Mouse (Mus musculus) megakaryocyte, embryonic 14.5 days (primary cell): ENCODE measurements at regions not wholly inside any gene's neighbourhood (a gene's known extent, or its start where the extent isn't known, plus 50 kb on each side); places are given as distances from the start of the nearest gene placed in this dataset.
"Not testable (repeated sequence)": the region's sequence is repeated elsewhere in the genome, so short reads cannot be mapped to it uniquely, and the experiment has no call there.

Source experiments
- H3K27me3 ChIP-seq: replicated peaks from 2 replicates; pipeline ENCODE3; 2012; ENCODE audit warnings: inconsistent platforms
- H3K36me3 ChIP-seq: replicated peaks from 2 replicates; pipeline ENCODE3; 2012; ENCODE audit warnings: low read length, inconsistent platforms, mixed read lengths
- H3K4me1 ChIP-seq: 2 replicates; pipeline ENCODE4 v1.6.1; 2012; ENCODE audit warnings: inconsistent platforms
- H3K4me3 ChIP-seq: replicated peaks from 2 replicates; pipeline ENCODE3; 2012; ENCODE audit warnings: moderate library complexity, mild to moderate bottlenecking, inconsistent platforms
- H3K9me3 ChIP-seq: 2 replicates; pipeline ENCODE4 v1.6.1; 2012; ENCODE audit warnings: inconsistent platforms
- FLI1 ChIP-seq: IDR thresholded peaks from 2 replicates; pipeline ENCODE4 v1.6.1; 2012; ENCODE audit warnings: low read length, inconsistent platforms, mixed read lengths
- GATA1 ChIP-seq: IDR thresholded peaks from 3 replicates; pipeline ENCODE4 v1.6.1; 2012; ENCODE audit warnings: mixed read lengths, low read length, inconsistent platforms, borderline replicate concordance

DNA sequence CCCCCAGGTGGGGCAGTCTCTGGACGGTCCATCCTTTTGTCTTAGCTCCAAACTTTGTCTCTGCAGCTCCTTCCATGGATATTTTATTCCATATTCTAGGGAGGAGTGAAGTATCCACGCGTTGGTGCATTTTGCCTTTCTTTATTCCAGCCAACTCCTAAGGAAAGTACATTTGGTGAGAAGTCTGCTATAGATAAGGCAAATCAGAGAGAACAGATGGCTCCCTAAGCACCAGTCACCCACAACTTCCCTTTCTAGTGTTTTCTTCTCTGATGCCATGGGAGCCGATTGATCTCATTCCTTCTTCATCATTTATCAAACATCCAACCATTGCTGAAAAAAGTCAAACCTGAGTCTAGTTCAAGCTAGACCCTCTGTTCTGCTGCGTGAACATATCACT lies 391.4 kb downstream of the Car8 start:
- Histone ChIP-seq H3K9me3 (no peaks in the 10 kb centered on the region), H3K4me1 (peaks cover 15% of the 10 kb centered on the region), H3K36me3 (no peaks in the 10 kb centered on the region), H3K27me3 (no peaks in the 10 kb centered on the region), H3K4me3 (no peak overlapping the region)
- TF ChIP-seq FLI1 (no peak), GATA1 (no peak)

DNA sequence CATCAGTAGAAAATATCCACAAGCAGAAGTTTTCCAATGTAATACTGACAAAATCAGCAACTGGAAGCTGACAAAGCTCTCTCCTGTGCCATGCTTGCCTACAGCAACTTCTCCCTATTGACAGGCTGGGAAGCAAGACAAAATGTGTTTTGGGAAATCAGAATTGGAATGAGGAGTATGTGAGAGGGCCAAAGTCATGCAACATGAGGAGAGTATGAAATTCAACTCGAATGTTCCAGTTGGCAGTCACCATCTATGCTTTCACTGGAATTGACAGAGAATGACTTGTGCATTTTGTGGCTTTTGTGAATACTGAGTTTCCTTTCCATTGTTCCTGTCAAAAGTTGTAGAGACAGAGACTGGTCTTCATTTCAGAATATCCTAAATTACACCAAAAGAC lies 409.7 kb downstream of the Car8 start:
- no peaks in the 10 kb centered on the region for H3K36me3 ChIP-seq
- no peaks in the 10 kb centered on the region for H3K9me3 ChIP-seq
- H3K4me3 ChIP-seq: no peak overlapping the region
- no peaks in the 10 kb centered on the region for H3K27me3 ChIP-seq
- no peak for TF ChIP-seq FLI1
- no peak for TF ChIP-seq GATA1
- peaks cover 14% of the 10 kb centered on the region for H3K4me1 ChIP-seq

- H3K27me3 ChIP-seq: no peaks in the 10 kb centered on the region
- H3K4me3 ChIP-seq: no peak overlapping the region
- no peak for TF ChIP-seq GATA1
- no peak for TF ChIP-seq FLI1
- no peaks in the 10 kb centered on the region for H3K36me3 ChIP-seq
- H3K9me3 ChIP-seq: no peaks in the 10 kb centered on the region
- peaks cover 9% of the 10 kb centered on the region for H3K4me1 ChIP-seq
Observed at GRCm38 (mm10) chr4:7819847-7820246, 419.0 kb downstream of the Car8 start.

DNA sequence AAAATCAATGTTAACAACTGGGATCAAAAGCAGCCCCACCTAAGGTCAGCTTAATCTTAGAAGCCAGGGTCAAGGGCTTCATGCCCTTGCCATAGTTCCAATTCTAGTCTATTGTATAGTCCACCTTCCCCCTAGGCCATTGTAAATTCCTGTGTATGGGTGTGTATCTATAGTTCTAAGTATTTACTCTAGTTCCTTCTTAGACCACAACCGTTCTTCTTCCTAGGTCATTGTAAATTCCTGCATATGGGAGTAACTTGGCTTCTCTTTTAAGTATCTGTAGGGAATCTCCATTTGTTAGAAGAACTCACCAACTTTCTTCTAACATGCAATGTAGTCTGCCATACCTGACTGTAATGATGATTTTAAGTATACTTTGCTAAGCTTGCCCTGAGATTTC lies 461.1 kb downstream of the Car8 start:
- not testable (repeated sequence) for H3K27me3 ChIP-seq, H3K4me3 ChIP-seq, H3K4me1 ChIP-seq, H3K36me3 ChIP-seq
- peaks cover 14% of the 10 kb centered on the region for H3K9me3 ChIP-seq

DNA sequence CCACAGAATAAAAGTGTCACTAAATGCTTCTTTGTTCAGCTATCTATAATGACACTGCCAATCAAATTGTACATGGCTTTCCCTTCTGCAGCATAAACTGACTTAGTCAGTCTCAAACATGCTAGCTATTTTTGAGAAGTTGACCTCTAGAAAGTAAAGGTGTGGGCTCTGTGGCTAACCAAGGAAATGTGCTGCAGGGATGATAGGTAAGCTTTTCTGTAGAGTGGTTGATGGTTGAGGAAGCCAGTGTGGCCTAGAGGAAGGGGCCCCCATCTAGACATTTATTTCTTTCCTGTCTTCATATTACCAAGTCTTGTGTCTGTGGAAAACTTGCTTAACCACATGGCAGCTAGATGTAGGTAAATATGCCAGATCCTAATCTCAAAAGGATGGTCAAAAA lies 483.4 kb downstream of the Car8 start:
- H3K4me1 ChIP-seq: peaks cover 35% of the 10 kb centered on the region
- H3K27me3 ChIP-seq: no peaks in the 10 kb centered on the region
- H3K36me3 ChIP-seq: peaks cover 30% of the 10 kb centered on the region
- H3K9me3 ChIP-seq: peaks cover 22% of the 10 kb centered on the region
- TF ChIP-seq GATA1 (peak; percentile 78; the same call in 1 of the 3 replicates), FLI1 (peak; percentile 61; the same call in 1 of the 2 replicates)
- no peak overlapping the region for H3K4me3 ChIP-seq

- no peak for TF ChIP-seq FLI1
- no peak for TF ChIP-seq GATA1
- peaks cover 23% of the 10 kb centered on the region for H3K36me3 ChIP-seq
- H3K4me3 ChIP-seq: no peak overlapping the region
- peaks cover 14% of the 10 kb centered on the region for H3K9me3 ChIP-seq
- H3K27me3 ChIP-seq: no peaks in the 10 kb centered on the region
- H3K4me1 ChIP-seq: peaks cover 40% of the 10 kb centered on the region
Observed at GRCm38 (mm10) chr4:7753931-7754330, 484.9 kb downstream of the Car8 start.

GRCm38 (mm10) chr4:7751208-7751607 lies 487.6 kb downstream of the Car8 start:
- Histone ChIP-seq H3K27me3 (no peaks in the 10 kb centered on the region), H3K4me1 (peaks cover 38% of the 10 kb centered on the region), H3K4me3 (no peak overlapping the region), H3K36me3 (no peaks in the 10 kb centered on the region), H3K9me3 (no peaks in the 10 kb centered on the region)
- no peak for TF ChIP-seq GATA1
- no peak for TF ChIP-seq FLI1

GRCm38 (mm10) chr4:7722893-7723292 lies 515.9 kb downstream of the Car8 start:
- peaks cover 19% of the 10 kb centered on the region for H3K4me1 ChIP-seq
- H3K4me3 ChIP-seq: no peak overlapping the region
- no peaks in the 10 kb centered on the region for H3K9me3 ChIP-seq
- peaks cover 4% of the 10 kb centered on the region for H3K36me3 ChIP-seq
- no peaks in the 10 kb centered on the region for H3K27me3 ChIP-seq
- TF ChIP-seq GATA1 (no peak), FLI1 (no peak)

GRCm38 (mm10) chr4:7688516-7688915 lies 550.3 kb downstream of the Car8 start:
- TF ChIP-seq GATA1: no peak
- TF ChIP-seq FLI1: no peak
- Histone ChIP-seq H3K4me1 (no peaks in the 10 kb centered on the region), H3K9me3 (peaks cover 6% of the 10 kb centered on the region), H3K36me3 (no peaks in the 10 kb centered on the region), H3K27me3 (no peaks in the 10 kb centered on the region), H3K4me3 (no peak overlapping the region)

- Histone ChIP-seq H3K4me1 (no peaks in the 10 kb centered on the region), H3K27me3 (no peaks in the 10 kb centered on the region), H3K9me3 (no peaks in the 10 kb centered on the region), H3K36me3 (no peaks in the 10 kb centered on the region), H3K4me3 (no peak overlapping the region)
- no peak for TF ChIP-seq FLI1
- TF ChIP-seq GATA1: no peak
Observed at GRCm38 (mm10) chr4:7687231-7687630, 551.6 kb downstream of the Car8 start.

GRCm38 (mm10) chr4:7670795-7671105 lies 568.1 kb downstream of the Car8 start:
- H3K36me3 ChIP-seq: peaks cover 5% of the 10 kb centered on the region
- TF ChIP-seq FLI1 (no peak), GATA1 (no peak)
- peaks cover 6% of the 10 kb centered on the region; the same call in 1 of the 2 replicates for H3K9me3 ChIP-seq
- no peaks in the 10 kb centered on the region for H3K27me3 ChIP-seq
- H3K4me1 ChIP-seq: no peaks in the 10 kb centered on the region; the same call in 1 of the 2 replicates
- no peak overlapping the region for H3K4me3 ChIP-seq
